Mouse (Mus musculus) lung, adult 18-20 months (tissue): ENCODE results near the gene Tdp1.

Experiments used
- DNase-seq, 2 experiments: peaks; one replicate each; pipeline ENCODE4 v3.0.0; 2022; ENCODE audit warnings: mixed read lengths in 2 of 2

The Tdp1 gene

DNA sequence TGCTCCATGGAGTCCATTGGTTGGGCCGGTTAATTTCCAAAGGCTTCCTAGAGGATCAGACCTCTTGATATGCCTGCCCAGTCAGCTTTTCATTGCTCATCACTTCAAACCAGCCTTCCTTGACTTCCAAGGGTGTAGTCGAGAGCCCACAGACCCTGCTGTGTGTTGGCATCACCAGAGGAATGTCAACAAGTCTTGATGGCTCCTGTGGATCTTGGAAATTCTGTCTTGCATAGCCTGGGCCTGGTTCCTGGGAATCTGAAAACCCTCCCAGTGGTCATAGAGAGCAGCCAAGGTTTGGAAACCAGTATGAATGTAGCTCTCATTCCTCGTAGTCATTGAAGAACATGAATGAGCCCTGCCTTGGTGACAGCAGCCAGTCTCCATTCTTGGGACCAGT lies 116.9 kb downstream of the Tdp1 start:
- DNase-seq, result no peak

- peak; percentile 51 to 57 for DNase-seq
These were observed 117.6 kb downstream of the Tdp1 start for GRCm38 (mm10) chr12:100001910-100002309.

DNA sequence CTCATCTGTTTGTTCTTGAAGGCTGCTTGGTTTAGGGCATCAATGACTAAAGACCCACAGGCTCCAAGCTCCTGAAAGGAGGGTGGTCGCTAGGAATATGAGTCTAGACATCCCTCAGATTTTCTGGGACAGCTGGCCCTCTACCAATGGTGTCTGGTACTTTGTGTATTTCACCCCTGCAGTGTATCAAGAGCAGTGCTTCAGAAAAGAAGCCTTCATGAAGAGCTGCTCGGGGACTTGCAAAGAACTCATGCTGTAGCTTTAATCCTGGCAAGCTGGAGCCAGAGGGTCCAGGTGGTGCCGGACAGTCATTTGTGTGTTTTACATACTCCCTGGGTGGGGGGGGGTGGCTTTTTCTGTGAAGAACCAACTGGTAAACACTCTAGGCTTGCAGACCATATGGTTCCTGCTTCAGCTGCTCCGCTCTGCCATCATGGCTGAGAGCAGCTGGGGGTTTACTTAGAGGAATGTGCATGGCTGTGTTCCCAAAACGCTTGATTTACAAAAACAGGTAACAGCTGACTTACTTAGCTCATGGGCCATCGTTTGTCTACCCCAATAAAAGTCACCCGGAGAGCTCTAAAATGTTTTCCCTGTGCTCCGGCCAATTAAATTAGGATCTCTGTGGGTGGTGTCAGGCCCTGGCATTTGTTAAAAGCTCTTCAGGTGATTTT lies 118.7 kb downstream of the Tdp1 start:
- no peak for DNase-seq
